Comparison of ENCODE assay signal across 33 mouse cellular contexts in the genomic region with DNA sequence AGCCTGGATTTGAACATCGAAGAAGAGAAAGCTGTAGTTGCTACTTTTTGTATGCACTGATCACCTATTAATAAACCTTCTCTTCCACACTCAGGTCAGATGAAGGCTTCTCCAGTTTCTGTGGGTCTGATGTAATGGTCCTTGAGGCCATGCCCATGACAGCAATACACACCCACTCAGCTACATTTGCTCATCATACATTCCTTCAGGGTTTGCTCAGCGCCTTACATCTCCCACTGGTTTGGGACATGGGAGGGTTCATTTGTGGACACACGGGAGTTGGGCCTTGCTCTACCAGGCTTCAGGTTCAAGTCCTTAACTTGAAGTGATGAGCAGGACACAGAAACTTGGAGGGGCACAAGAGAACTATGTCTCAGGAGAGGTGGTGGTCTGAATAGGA. TPM values are rescaled to one million over a fixed set of nuclear protein-coding genes. Genes with fewer than 3 reads are reported as not detected.
"Had no signal": no experiment of that assay in that cellular context is flagged by ENCODE, and none has a peak within 500 bp of the region (broad histone marks: within the 10 kb centered on the region; RNA-seq: fewer than 3 reads in every experiment).

No protein-coding gene starts in this region.

- DNase-seq: left cerebral cortex, postnatal 4 days; liver; liver, embryonic 13.5 days; liver, postnatal 0 days; lung, adult 18-20 months; lung, adult 2 months; lung, embryonic 14.5 days; lung, postnatal 10 days; lung, postnatal 14 days; lung, postnatal 36 days; lung, postnatal 4 days; midbrain, embryonic 14.5 days had no signal

RNA-seq across cellular contexts. Expression of a gene that starts 44.1 kb away (rescaled TPM):
- total RNA-seq: left cerebral cortex, postnatal 10 days; left cerebral cortex, postnatal 14 days; left cerebral cortex, postnatal 25 days; left cerebral cortex, postnatal 36 days; left cerebral cortex, postnatal 4 days; liver, adult 2 months; megakaryocyte progenitor cell, adult 5-6 weeks; megakaryocyte, adult 5-6 weeks; megakaryocyte-erythroid progenitor cell, adult 5-6 weeks; midbrain, postnatal 0 days; monocyte, adult 5-6 weeks had no signal
- polyA plus RNA-seq: limb, embryonic 10.5 days; limb, embryonic 15.5 days; liver, adult 2 months; liver, embryonic 11.5 days; liver, embryonic 13.5 days; liver, embryonic 14.5 days; liver, embryonic 15.5 days; liver, embryonic 16.5 days; liver, postnatal 0 days; lung, adult 2 months; lung, embryonic 14.5 days; lung, embryonic 16.5 days; lung, postnatal 0 days; macrophage; midbrain, embryonic 16.5 days; myocyte had no signal
